Mouse (Mus musculus) liver, embryonic 12.5 days (tissue): ENCODE measurements around the gene Adprhl1. TPM values are rescaled to one million over a fixed set of nuclear protein-coding genes. Genes with fewer than 3 reads are reported as not detected.
A peak's percentile ranks its signal among the peaks of the same experiment; 100 is the strongest.

ENCODE experiments used
- ATAC-seq: fragments of 200-750 bp; cut with Nextera tagmentation; 2 replicates; pipeline ENCODE4 v1.8.0; 2017; ENCODE audit warnings: moderate number of reproducible peaks, mild to moderate bottlenecking, moderate library complexity
- H3K27ac ChIP-seq: fragments of 300-500 bp; sonication (generic); 2 replicates; pipeline ENCODE4 v1.5.1; 2016; ENCODE audit warnings: mild to moderate bottlenecking
- H3K27me3 ChIP-seq: fragments of 300-500 bp; sonication (generic); replicated peaks from 2 replicates; pipeline ENCODE4 v1.6.1; 2016; ENCODE audit warnings: mild to moderate bottlenecking, moderate library complexity
- H3K36me3 ChIP-seq: fragments of 300-500 bp; sonication (generic); 2 replicates; pipeline ENCODE4 v1.6.1; 2016; ENCODE audit warnings: mild to moderate bottlenecking, moderate library complexity
- H3K4me1 ChIP-seq: fragments of 300-500 bp; sonication (generic); 2 replicates; pipeline ENCODE4 v1.6.1; 2016
- H3K4me2 ChIP-seq: fragments of 300-500 bp; sonication (generic); 2 replicates; pipeline ENCODE4 v1.6.1; 2016; ENCODE audit warnings: mild to moderate bottlenecking, moderate library complexity
- H3K4me3 ChIP-seq: fragments of 300-500 bp; sonication (generic); 2 replicates; pipeline ENCODE4 v1.5.1; 2016; ENCODE audit warnings: mild to moderate bottlenecking, moderate library complexity
- H3K9ac ChIP-seq: fragments of 300-500 bp; sonication (generic); 2 replicates; pipeline ENCODE4 v1.6.1; 2016; ENCODE audit warnings: mild to moderate bottlenecking, moderate library complexity
- H3K9me3 ChIP-seq: fragments of 300-500 bp; sonication (generic); replicated peaks from 2 replicates; pipeline ENCODE4 v1.6.1; 2016; ENCODE audit warnings: mild to moderate bottlenecking, moderate library complexity
- WGBS: fragments of 180-500 bp; shearing (Covaris S2); methylation state at CpG from one replicate; pipeline ENCODE4 v1.1.7; 2016; ENCODE audit not compliant: insufficient replicate concordance; 5-methylcytosine and 5-hydroxymethylcytosine counted together
- polyA plus RNA-seq: library from polyadenylated mRNA; unstranded; fragments of >200 nt; fragmentation: Nextera tagmentation; extraction: Ambion mirVana; gene quantifications from 2 replicates; pipeline ENCODE4 v1.2.1, GENCODE M21; 2016

The Adprhl1 gene
- polyA plus RNA-seq, 1 experiment from 2014 or later = not detected

DNA sequence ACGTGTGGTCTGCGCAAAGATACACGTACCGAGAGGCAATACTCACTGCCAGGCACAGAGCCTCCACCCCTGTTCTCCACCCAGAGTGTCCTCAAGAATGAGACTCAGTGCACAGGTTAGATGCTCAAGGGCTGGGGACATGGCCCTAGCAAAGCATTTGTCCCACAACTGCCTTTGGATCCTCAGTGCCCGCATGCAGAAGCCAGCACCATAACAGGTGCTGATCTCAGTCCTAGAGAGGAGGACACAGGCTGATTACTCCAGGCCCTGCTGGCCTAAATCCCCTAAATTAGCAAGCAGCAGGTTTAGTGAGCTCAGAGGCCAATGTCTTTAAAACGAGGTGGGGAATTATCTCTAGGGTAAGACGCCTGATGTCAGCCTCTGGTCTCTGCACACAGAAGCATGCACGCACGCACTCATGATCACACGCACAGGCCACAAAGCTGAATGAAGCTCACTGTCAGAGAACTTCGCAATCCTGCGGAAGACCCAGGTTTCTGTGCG lies 65.9 kb downstream of the Adprhl1 start:
- H3K9ac ChIP-seq = no peak overlapping the region
- no peaks in the 10 kb centered on the region for H3K9me3 ChIP-seq
- H3K27me3 ChIP-seq = no peaks in the 10 kb centered on the region
- 82% methylated on average over 13 of the region's 13 CpGs for WGBS
- H3K4me3 ChIP-seq = no peak overlapping the region
- no peak overlapping the region for H3K4me2 ChIP-seq
- no peak for ATAC-seq
- peaks cover 18% of the 10 kb centered on the region for H3K36me3 ChIP-seq
- H3K4me1 ChIP-seq = no peaks in the 10 kb centered on the region
- no peak overlapping the region for H3K27ac ChIP-seq

DNA sequence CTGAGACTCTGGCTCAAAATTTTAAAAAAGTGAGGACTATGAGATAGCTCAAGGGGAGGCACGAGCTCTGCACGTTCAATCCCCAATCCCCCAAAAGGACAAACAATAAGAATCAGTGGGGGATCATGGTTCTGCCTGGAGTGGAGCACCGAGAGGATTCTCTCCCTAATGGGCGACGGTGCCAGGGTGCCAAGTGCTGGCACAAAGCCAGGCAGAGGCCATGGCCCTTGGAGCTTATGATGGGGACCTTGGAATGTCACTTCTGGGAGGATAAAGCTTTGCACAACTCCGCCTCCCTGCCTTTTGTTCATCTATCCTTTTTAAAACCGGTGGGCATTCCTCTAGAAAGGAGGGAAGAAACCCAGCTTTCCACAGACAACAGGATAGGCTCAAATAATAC lies 66.3 kb downstream of the Adprhl1 start:
- H3K9ac ChIP-seq = no peak overlapping the region
- no peaks in the 10 kb centered on the region for H3K27me3 ChIP-seq
- no peaks in the 10 kb centered on the region for H3K9me3 ChIP-seq
- peaks cover 18% of the 10 kb centered on the region for H3K36me3 ChIP-seq
- H3K27ac ChIP-seq = no peak overlapping the region
- H3K4me2 ChIP-seq = no peak overlapping the region
- WGBS = 78% methylated on average over 7 of the region's 7 CpGs
- no peak overlapping the region for H3K4me3 ChIP-seq
- H3K4me1 ChIP-seq = no peaks in the 10 kb centered on the region
- ATAC-seq = no peak

DNA sequence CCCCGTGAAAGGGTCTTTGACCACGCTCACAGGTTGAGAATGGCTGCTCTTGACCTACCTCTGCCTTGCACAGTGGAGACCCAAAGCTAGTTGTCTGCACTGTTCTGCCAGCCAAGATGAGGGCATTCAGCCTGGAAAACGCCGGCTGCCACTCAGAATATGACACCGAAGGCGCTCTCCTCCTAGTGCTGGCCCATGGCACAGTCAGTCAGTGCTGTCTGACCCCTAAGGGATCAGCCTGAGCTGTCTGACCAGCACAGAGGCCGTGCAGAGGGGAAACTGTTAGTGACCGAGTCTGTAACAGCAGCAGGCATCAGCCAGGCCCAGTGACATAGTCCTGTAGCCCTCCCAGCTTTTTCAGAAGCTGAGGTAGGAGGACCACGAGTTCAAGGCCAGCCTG lies 66.7 kb downstream of the Adprhl1 start:
- Histone ChIP-seq H3K9me3 (no peaks in the 10 kb centered on the region), H3K9ac (no peak overlapping the region), H3K27ac (no peak overlapping the region), H3K27me3 (no peaks in the 10 kb centered on the region), H3K4me1 (peaks cover 1% of the 10 kb centered on the region; the same call in 1 of the 2 replicates), H3K36me3 (peaks cover 18% of the 10 kb centered on the region), H3K4me2 (no peak overlapping the region), H3K4me3 (no peak overlapping the region)
- 68% methylated on average over 9 of the region's 9 CpGs for WGBS
- ATAC-seq = no peak

DNA sequence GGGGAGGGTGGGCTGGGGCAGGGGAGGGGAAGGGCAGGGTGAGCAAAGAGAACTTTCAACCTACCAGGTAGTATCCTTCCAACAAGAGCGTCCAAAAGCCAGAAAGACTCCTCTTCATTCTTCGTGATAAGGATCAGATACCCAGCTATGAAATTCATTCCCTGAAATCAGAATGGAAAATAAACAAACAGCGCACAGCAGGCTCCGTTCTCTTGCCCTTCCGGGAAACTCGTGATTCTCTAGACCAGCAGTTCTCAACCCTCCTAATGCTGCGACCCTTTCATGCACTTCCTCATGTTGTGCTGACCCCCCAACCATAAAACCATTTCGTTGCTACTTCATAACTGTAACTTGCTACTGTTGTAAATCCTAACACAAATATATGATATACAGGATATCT lies 67.1 kb downstream of the Adprhl1 start:
- WGBS = 74% methylated on average over 8 of the region's 8 CpGs
- H3K27me3 ChIP-seq = no peaks in the 10 kb centered on the region
- no peak overlapping the region for H3K4me3 ChIP-seq
- peaks cover 18% of the 10 kb centered on the region for H3K36me3 ChIP-seq
- H3K27ac ChIP-seq = no peak overlapping the region
- H3K9ac ChIP-seq = no peak overlapping the region
- H3K4me1 ChIP-seq = peaks cover 6% of the 10 kb centered on the region
- H3K9me3 ChIP-seq = no peaks in the 10 kb centered on the region
- H3K4me2 ChIP-seq = no peak overlapping the region
- ATAC-seq = no peak

DNA sequence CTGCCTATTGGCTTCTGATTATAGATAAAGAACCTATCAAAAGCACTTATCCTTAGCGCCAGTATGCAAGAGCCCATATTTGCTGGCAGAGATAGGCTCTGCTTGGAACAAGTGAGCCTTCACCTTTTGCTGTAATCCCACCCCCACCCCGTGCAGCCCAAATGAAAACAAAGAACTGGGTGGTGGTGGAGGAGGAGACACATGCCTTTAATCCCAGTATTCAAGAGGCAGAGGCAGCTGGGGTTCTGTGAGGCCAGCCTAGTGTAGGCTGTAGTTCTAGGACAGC lies 72.3 kb downstream of the Adprhl1 start:
- peak; percentile 50 for ATAC-seq
- Histone ChIP-seq H3K9me3 (no peaks in the 10 kb centered on the region), H3K27ac (no peak overlapping the region), H3K9ac (no peak overlapping the region), H3K4me3 (no peak overlapping the region), H3K27me3 (no peaks in the 10 kb centered on the region), H3K4me2 (no peak overlapping the region), H3K4me1 (peaks cover 22% of the 10 kb centered on the region), H3K36me3 (peaks cover 38% of the 10 kb centered on the region)
- 28% methylated on average over 2 of the region's 2 CpGs for WGBS

DNA sequence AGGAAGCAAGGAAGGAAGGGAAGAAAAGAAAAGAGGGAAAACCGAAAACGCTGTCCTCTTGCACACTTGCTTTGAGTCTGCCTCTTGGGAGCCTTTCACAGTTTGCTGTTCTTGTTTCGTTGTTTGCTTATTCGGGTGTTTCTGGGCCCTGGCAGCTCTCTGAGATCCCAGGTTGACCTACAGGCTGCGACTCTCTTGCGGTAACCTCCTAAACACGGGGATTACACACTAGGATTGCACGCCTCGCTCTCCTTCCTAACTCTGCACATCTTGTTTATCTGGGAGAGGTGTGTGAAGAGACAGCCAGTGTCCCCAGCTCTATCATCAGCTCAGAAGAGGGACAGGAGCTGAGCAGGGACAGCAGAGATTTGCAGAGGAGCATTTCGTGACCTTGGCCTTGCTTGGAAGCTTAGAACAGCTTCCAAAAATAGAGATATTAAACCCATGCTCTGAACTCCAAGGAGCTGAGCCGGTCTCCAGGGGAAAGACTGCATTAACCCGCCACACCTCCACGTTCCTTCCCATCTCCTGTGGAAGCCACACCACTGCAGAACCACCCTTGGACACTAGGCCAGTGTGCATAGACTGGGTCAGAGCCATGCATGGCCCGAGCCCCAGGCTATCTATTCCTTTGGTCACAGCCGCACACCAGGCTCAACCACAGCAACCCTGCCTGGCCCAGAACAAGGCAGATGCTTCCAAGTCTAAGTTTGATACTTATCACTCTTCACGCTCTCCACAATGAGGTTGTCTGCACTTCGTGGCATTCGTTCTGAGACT lies 72.9 kb downstream of the Adprhl1 start:
- Histone ChIP-seq H3K27me3 (no peaks in the 10 kb centered on the region), H3K9me3 (no peaks in the 10 kb centered on the region), H3K4me2 (no peak overlapping the region), H3K9ac (no peak overlapping the region), H3K4me1 (peaks cover 22% of the 10 kb centered on the region), H3K27ac (no peak overlapping the region), H3K36me3 (peaks cover 44% of the 10 kb centered on the region), H3K4me3 (no peak overlapping the region)
- no peak; the same call in 1 of the 2 replicates for ATAC-seq
- WGBS = 62% methylated on average over 18 of the region's 18 CpGs

DNA sequence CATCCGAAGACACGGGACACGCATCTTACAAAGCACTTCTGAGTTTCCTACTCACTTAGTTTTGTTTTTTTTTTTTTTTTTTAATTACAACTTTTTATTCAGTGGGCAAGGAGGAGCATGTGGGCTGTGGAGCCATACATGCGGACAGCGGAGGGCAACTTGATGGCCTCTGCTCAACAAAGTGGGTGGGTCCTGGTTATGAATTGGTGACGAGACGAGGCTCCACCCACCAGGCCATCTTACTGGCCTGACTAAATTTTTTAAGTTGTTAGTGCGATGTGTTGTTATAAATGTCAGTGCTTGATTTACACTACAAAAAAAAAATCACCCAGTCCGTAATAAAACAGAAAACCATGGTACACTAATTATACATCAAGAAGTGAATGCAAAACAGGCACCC lies 73.6 kb downstream of the Adprhl1 start:
- 63% methylated on average over 9 of the region's 9 CpGs for WGBS
- Histone ChIP-seq H3K9ac (no peak overlapping the region), H3K36me3 (peaks cover 49% of the 10 kb centered on the region), H3K4me2 (no peak overlapping the region), H3K9me3 (no peaks in the 10 kb centered on the region), H3K4me1 (peaks cover 22% of the 10 kb centered on the region), H3K27me3 (no peaks in the 10 kb centered on the region), H3K4me3 (no peak overlapping the region), H3K27ac (no peak overlapping the region)
- ATAC-seq = no peak

DNA sequence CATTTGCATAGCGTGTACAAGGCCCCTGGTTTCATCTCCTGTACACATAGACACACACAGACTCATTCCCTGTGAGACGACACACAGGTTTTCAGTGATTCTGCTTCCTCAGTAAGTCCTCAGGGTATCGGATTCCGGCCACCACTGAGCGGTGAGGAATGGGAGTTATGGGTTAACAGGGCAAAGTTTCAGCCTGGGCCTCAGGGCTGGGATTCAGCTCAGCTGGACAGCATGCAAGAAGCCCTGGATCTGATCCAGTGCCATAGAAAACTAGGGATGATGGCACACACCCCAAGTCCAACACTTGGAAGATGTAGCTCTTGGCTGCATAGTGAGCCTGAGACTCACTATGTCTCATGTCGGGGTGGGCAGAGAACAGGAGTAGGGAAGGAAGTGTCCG lies 74.0 kb downstream of the Adprhl1 start:
- no peak overlapping the region for H3K9ac ChIP-seq
- H3K27me3 ChIP-seq = no peaks in the 10 kb centered on the region
- no peak overlapping the region for H3K4me3 ChIP-seq
- no peak for ATAC-seq
- H3K9me3 ChIP-seq = no peaks in the 10 kb centered on the region
- no peak overlapping the region for H3K4me2 ChIP-seq
- H3K4me1 ChIP-seq = peaks cover 22% of the 10 kb centered on the region
- peaks cover 49% of the 10 kb centered on the region for H3K36me3 ChIP-seq
- no peak overlapping the region for H3K27ac ChIP-seq
- WGBS = 67% methylated on average over 7 of the region's 7 CpGs

DNA sequence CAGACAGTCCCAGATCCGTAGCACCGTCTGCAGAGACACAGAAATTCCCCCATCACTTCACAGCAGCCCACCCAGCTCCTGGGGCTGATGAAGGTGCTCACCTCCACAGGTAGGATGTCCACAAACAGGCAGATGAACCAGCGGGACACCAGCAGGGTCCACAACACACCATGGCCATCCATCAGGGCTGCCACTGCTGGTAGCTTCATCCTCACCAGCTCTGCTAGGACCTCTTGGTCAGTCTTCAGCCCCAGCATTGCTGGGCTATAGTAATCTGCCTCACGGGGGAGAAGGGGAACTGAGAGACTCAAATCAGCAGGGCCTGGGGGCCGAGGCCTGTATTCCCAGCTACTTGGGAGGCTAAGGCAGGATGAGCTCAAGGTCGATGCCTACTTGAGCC lies 74.5 kb downstream of the Adprhl1 start:
- Histone ChIP-seq H3K27ac (no peak overlapping the region), H3K4me3 (no peak overlapping the region), H3K9me3 (no peaks in the 10 kb centered on the region), H3K27me3 (no peaks in the 10 kb centered on the region), H3K4me1 (peaks cover 22% of the 10 kb centered on the region), H3K9ac (no peak overlapping the region), H3K4me2 (no peak overlapping the region), H3K36me3 (peaks cover 49% of the 10 kb centered on the region)
- no peak for ATAC-seq
- 64% methylated on average over 6 of the region's 6 CpGs for WGBS

DNA sequence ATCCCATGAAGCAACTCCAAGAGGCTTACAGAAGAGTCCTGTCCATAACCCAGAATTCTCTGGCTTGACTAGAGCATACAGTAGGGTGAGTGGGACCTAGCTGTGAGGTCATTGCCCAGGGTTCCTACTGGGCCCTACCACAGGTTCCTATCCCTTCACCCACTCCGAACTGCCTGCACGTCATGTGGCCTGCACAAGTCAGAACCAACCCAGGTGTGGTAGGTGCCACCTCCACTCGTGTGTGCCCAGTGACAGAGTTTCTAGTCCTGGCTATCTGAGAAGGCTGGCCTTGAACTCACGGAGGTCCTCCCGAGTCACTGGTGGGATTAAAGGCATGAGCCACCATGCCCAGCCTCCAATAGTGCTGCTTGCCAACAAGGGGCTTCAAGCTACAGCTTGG lies 75.8 kb downstream of the Adprhl1 start:
- WGBS = 86% methylated on average over 5 of the region's 5 CpGs
- H3K27me3 ChIP-seq = no peaks in the 10 kb centered on the region
- no peak for ATAC-seq

DNA sequence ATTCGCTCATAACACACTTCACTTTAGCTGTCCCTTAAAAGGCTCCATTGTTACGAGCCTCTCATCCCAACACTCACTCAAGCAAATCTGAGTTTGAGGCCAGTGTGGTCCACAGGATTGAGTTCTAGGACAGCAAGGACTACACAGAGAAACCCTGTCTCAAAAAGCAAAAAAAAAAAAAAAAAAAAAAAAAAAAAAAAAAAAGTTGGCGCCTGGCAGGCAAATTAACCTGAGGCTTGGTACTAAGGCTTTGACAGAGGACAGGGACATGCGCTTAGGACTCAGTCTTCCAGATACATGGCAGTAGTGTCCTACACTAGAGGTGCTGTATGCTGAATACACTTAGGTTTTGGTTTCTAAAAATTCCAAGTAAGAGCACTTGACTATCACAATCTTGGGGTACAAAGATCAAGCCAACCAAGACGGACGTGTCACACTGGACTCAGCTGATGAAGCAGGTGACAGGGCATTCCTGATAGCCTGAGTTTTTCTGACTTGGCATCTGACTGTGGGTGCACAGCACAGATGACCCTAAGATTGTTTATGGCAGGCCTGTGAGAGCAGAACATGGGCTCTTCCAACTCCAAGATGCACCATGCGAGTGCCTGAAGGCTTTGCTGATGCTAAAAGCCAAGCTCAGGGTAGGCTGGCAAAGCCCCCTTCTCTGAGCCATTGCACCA lies 76.6 kb downstream of the Adprhl1 start:
- Histone ChIP-seq H3K4me3 (no peak overlapping the region), H3K9me3 (no peaks in the 10 kb centered on the region), H3K27ac (no peak overlapping the region), H3K27me3 (no peaks in the 10 kb centered on the region), H3K4me1 (peaks cover 21% of the 10 kb centered on the region), H3K36me3 (peaks cover 67% of the 10 kb centered on the region), H3K9ac (no peak overlapping the region), H3K4me2 (no peak overlapping the region)
- ATAC-seq = no peak
- WGBS = 87% methylated on average over 7 of the region's 7 CpGs

More for the DNA sequence above, 75.8 kb downstream of the Adprhl1 start:
- no peak overlapping the region for H3K4me3 ChIP-seq
- H3K36me3 ChIP-seq = peaks cover 58% of the 10 kb centered on the region
- no peak overlapping the region for H3K4me2 ChIP-seq
- H3K27ac ChIP-seq = no peak overlapping the region
- no peaks in the 10 kb centered on the region for H3K9me3 ChIP-seq
- H3K4me1 ChIP-seq = peaks cover 22% of the 10 kb centered on the region
- no peak overlapping the region for H3K9ac ChIP-seq

DNA sequence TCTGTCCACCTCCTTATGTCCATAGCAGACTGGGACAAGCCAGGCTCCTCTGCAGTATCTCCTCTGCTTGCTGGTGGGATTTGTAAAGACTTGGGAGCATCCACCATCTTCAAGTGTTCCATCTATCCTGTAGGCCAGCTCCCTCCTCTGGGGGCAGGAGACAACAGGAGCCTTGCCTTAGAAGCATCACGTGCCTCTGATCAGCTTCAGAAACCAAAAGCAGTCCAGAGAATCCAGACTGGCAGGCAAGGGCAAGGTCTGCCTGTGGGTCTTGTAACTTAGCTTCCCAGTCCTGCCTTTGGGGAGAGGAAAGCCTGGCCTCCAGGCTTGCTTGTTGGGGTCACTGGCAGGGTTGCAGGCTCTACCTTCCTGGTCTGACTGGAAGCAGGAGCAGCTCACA lies 78.3 kb downstream of the Adprhl1 start:
- no peak for ATAC-seq
- H3K4me3 ChIP-seq = no peak overlapping the region
- H3K9ac ChIP-seq = no peak overlapping the region
- 0 out of 2 replicates have a peak, but pooled peaks cover 6% of the 10 kb centered on the region for H3K4me1 ChIP-seq
- H3K27ac ChIP-seq = no peak overlapping the region
- no peaks in the 10 kb centered on the region for H3K9me3 ChIP-seq
- H3K4me2 ChIP-seq = no peak overlapping the region
- 81% methylated on average over 1 of the region's 1 CpGs for WGBS
- peaks cover 83% of the 10 kb centered on the region for H3K36me3 ChIP-seq
- no peaks in the 10 kb centered on the region for H3K27me3 ChIP-seq
